8 mouse cellular contexts compared by ENCODE assay signal in the genomic region with DNA sequence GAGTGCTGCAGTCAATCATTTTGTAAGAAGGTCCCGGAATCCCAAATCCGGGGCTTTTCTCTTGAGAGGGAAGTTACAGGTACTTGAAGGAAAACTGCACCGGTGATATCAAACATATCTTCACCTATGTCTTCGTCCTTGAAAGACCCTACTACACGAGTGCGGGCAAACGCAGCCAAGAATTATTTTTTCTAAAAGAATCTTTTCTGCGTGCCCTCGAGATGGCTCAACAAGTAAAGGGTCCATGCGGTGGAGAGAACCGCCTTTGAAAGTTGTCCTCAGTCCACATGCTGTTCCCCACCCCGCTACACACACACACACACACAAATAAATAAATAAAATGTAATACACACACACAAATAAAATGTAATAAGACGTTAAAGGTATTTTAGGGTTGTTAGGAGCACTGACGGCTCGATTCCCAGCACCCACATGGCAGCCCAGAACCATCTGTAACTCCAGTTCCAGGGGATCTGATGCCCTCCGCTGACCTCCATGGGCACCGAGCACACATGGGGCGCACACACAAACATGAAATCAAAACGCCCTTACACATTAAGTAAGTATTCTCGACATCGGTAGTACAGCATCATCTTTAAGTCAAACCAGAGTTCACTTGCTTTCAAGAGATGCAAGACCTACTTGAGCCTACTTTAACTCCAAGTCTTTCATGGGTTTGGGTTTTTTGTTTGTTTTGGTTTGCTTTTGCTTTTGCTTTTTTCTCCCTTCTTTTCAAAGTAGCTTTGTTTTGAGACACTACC. TPM values are rescaled to one million over a fixed set of nuclear protein-coding genes. Genes with fewer than 3 reads are reported as not detected.
DNase-seq lines count a peak whose midpoint lies in the region; ATAC-seq and TF ChIP-seq lines count a peak whose summit lies in the region.

No protein-coding gene starts in this region.

- H3K4me1 ChIP-seq in forebrain, embryonic 11.5 days (replicated peaks; ENCODE audit: control insufficient read depth, insufficient read depth, low read length) = peaks cover 11% of the 10 kb centered on the region; the same call in 1 of the 2 replicates
- peaks cover 8% of the 10 kb centered on the region; the same call in 1 of the 2 replicates for H3K4me1 ChIP-seq in limb, embryonic 14.5 days (ENCODE audit: control insufficient read depth, insufficient read depth, low read length)
- no peaks in the 10 kb centered on the region for H3K4me1 ChIP-seq in stomach, postnatal 0 days (replicated peaks; ENCODE audit: control insufficient read depth, insufficient read depth)

- H3K36me3 ChIP-seq in forebrain, embryonic 11.5 days (ENCODE audit: control insufficient read depth, insufficient read depth, low read length) = no peaks in the 10 kb centered on the region
- no peaks in the 10 kb centered on the region for H3K36me3 ChIP-seq in limb, embryonic 14.5 days (ENCODE audit: control insufficient read depth, insufficient read depth, low read length)
- H3K36me3 ChIP-seq in stomach, postnatal 0 days (ENCODE audit: control insufficient read depth, insufficient read depth, low read length) = no peaks in the 10 kb centered on the region

- peak overlapping the region; percentile 60 for H3K9ac ChIP-seq in forebrain, embryonic 11.5 days (ENCODE audit: low read length)
- peak overlapping the region; percentile 76 for H3K9ac ChIP-seq in limb, embryonic 14.5 days (ENCODE audit: low read depth, low read length, severe bottlenecking)
- peak overlapping the region; percentile 77 for H3K9ac ChIP-seq in stomach, postnatal 0 days (ENCODE audit: low read length)

- TF ChIP-seq POLR2A in limb, embryonic 14.5 days (IDR thresholded peaks at IDR 0.05; ENCODE audit: borderline replicate concordance, extremely low read depth, insufficient read depth, insufficient read length) = no peak

- no peaks in the 10 kb centered on the region for H3K9me3 ChIP-seq in forebrain, embryonic 11.5 days (ENCODE audit: control insufficient read depth, low read length)
- no peaks in the 10 kb centered on the region for H3K9me3 ChIP-seq in limb, embryonic 14.5 days (ENCODE audit: control insufficient read depth, low read length)
- no peaks in the 10 kb centered on the region for H3K9me3 ChIP-seq in stomach, postnatal 0 days (ENCODE audit: control insufficient read depth, low read length)

- intact Hi-C loops in gastrocnemius, adult 2 months (cut with DNase I) = no loop called here

- H3K27ac ChIP-seq in gastrocnemius, adult 2 months = peak overlapping the region; percentile 88
- H3K27ac ChIP-seq in forebrain, embryonic 11.5 days (ENCODE audit: low read depth, low read length) = no peak overlapping the region
- H3K27ac ChIP-seq in limb, embryonic 14.5 days (replicated peaks; ENCODE audit: low read depth, low read length) = peak overlapping the region; percentile 98
- H3K27ac ChIP-seq in stomach, postnatal 0 days (replicated peaks) = peak overlapping the region; percentile 78

- peak overlapping the region; percentile 97 for H3K4me3 ChIP-seq in gastrocnemius, adult 2 months
- H3K4me3 ChIP-seq in forebrain, embryonic 11.5 days (ENCODE audit: low read depth, low read length) = peak overlapping the region; percentile 89
- H3K4me3 ChIP-seq in limb, embryonic 14.5 days (replicated peaks; ENCODE audit: low read length) = peak overlapping the region; percentile 72
- peak overlapping the region; percentile 79 for H3K4me3 ChIP-seq in stomach, postnatal 0 days (ENCODE audit: low read depth, low read length)

- WGBS in forebrain, embryonic 11.5 days = 41% methylated on average over 21 of the region's 21 CpGs
- WGBS in limb, embryonic 14.5 days = 45% methylated on average over 21 of the region's 21 CpGs
- WGBS in stomach, postnatal 0 days = 52% methylated on average over 21 of the region's 21 CpGs

- H3K4me2 ChIP-seq in forebrain, embryonic 11.5 days (ENCODE audit: low read depth, low read length, severe bottlenecking) = peak overlapping the region; percentile 74
- H3K4me2 ChIP-seq in limb, embryonic 14.5 days (replicated peaks; ENCODE audit: low read depth, low read length, severe bottlenecking) = peak overlapping the region; percentile 65
- H3K4me2 ChIP-seq in stomach, postnatal 0 days (replicated peaks; ENCODE audit: low read depth) = peak overlapping the region; percentile 69

- H3K27me3 ChIP-seq in forebrain, embryonic 11.5 days (ENCODE audit: control insufficient read depth, insufficient read depth, low read length) = 0 out of 2 replicates have a peak, but pooled peaks cover 3% of the 10 kb centered on the region
- no peaks in the 10 kb centered on the region for H3K27me3 ChIP-seq in limb, embryonic 14.5 days (ENCODE audit: control insufficient read depth, insufficient read depth, low read length)
- no peaks in the 10 kb centered on the region for H3K27me3 ChIP-seq in stomach, postnatal 0 days (ENCODE audit: control insufficient read depth, insufficient read depth, low read length)

- TF ChIP-seq EP300 in stomach, postnatal 0 days (optimal IDR thresholded peaks at IDR 0.05) = no peak

- DNase-seq in gastrocnemius, adult 2 months = no peak
- DNase-seq in gastrocnemius, adult 18-20 months (ENCODE audit: low spot score) = no peak
- peak; percentile 29 for DNase-seq in 3T3-L1 (ENCODE audit: low read depth, low spot score)
- DNase-seq in forebrain, embryonic 11.5 days (ENCODE audit: low spot score) = no peak
- peak; percentile 7 for DNase-seq in limb, embryonic 14.5 days (ENCODE audit: low spot score)
- DNase-seq in stomach, postnatal 0 days (ENCODE audit: low spot score) = no peak
- DNase-seq in gastrocnemius, postnatal 25 days = no peak
- no peak for DNase-seq in layer of hippocampus, postnatal 25 days (ENCODE audit: extremely low spot score in 1 of 2, low spot score in 1 of 2)

- ATAC-seq in forebrain, embryonic 11.5 days (replicated peaks; ENCODE audit: low FRiP score) = peak; percentile 22; the same call in 1 of the 2 replicates
- ATAC-seq in limb, embryonic 14.5 days (ENCODE audit: low FRiP score, low read depth) = no peak
- no peak for ATAC-seq in stomach, postnatal 0 days (ENCODE audit: low FRiP score, low TSS enrichment)

- no peak; the same call in 1 of the 2 replicates for TF ChIP-seq CTCF in gastrocnemius, adult 2 months (IDR thresholded peaks at IDR 0.05)
- 0 out of 2 replicates have a peak, but pooled peaks have one; percentile 6 for TF ChIP-seq CTCF in stomach, postnatal 0 days (IDR thresholded peaks at IDR 0.05; ENCODE audit: low read depth)

RNA-seq across cellular contexts. Expression of a gene that starts 0.8 kb away (rescaled TPM):
- 10 to 100 TPM; 11.4 to 19.4 TPM for total RNA-seq in gastrocnemius, adult 2 months (2021)
- 10 to 100 TPM; 12.2 to 16.7 TPM for total RNA-seq in gastrocnemius, adult 18-20 months (2021)
- 24.9 and 28.3 TPM in 2 replicates for polyA plus RNA-seq in forebrain, embryonic 11.5 days (2014; fragmentation: Nextera tagmentation; extraction: Ambion mirVana)
- polyA plus RNA-seq in limb, embryonic 14.5 days (2012; rRNA removed) = 19.2 and 20.0 TPM in 2 replicates
- polyA plus RNA-seq in limb, embryonic 14.5 days (2014; fragmentation: Nextera tagmentation; extraction: Ambion mirVana) = 24.6 and 26.2 TPM in 2 replicates
- 8.6 and 10.6 TPM in 2 replicates for polyA plus RNA-seq in stomach, postnatal 0 days (2015; fragmentation: Nextera tagmentation; extraction: Ambion mirVana)
- total RNA-seq in gastrocnemius, postnatal 25 days (2021) = 10 to 100 TPM; 13.3 to 17.4 TPM
- total RNA-seq in layer of hippocampus, postnatal 25 days (2021) = 10 to 100 TPM in 1 of 2 experiments, 1 to 10 TPM in 1; 8.9 to 10.4 TPM

RNA-seq across cellular contexts. Expression of a gene that starts 36.7 kb away (rescaled TPM):
- 10 to 100 TPM; 10.4 to 10.9 TPM for total RNA-seq in gastrocnemius, adult 2 months (2021)
- total RNA-seq in gastrocnemius, adult 18-20 months (2021) = 10 to 100 TPM; 12.4 to 14.2 TPM
- polyA plus RNA-seq in forebrain, embryonic 11.5 days (2014; fragmentation: Nextera tagmentation; extraction: Ambion mirVana) = 0.87 and 1.1 TPM in 2 replicates
- polyA plus RNA-seq in limb, embryonic 14.5 days (2012; rRNA removed) = 7.5 and 8.1 TPM in 2 replicates
- polyA plus RNA-seq in limb, embryonic 14.5 days (2014; fragmentation: Nextera tagmentation; extraction: Ambion mirVana) = 2.1 and 3.0 TPM in 2 replicates
- polyA plus RNA-seq in stomach, postnatal 0 days (2015; fragmentation: Nextera tagmentation; extraction: Ambion mirVana) = 4.3 and 4.7 TPM in 2 replicates
- total RNA-seq in gastrocnemius, postnatal 25 days (2021) = 1 to 10 TPM; 7.2 to 7.6 TPM
- total RNA-seq in layer of hippocampus, postnatal 25 days (2021) = 10 to 100 TPM; 26.6 to 33.1 TPM

Comparison
In these comparisons a context has a peak if more than half of its experiments do, and no peak if none do; other contexts are left out.
1. DNase-seq: peak in 3T3-L1 (single experiment) and limb, embryonic 14.5 days (single experiment); none in gastrocnemius, adult 2 months (single experiment), gastrocnemius, adult 18-20 months (single experiment), forebrain, embryonic 11.5 days (single experiment), stomach, postnatal 0 days (single experiment), gastrocnemius, postnatal 25 days (single experiment) and layer of hippocampus, postnatal 25 days (0 of 2).
2. Peak in every context shown above with its lines, with median percentiles within 50 percentile points of each other: H3K4me3 ChIP-seq, H3K4me2 ChIP-seq and H3K9ac ChIP-seq.